Mouse (Mus musculus) olfactory bulb, adult 2 months (tissue): ENCODE results near the gene Cort.

Experiments
- CTCF ChIP-seq: fragments of 200-500 bp; IDR thresholded peaks from 2 replicates; pipeline ENCODE4 v1.5.1; 2012; ENCODE audit warnings: low read depth, mild to moderate bottlenecking, low read length, moderate library complexity; ENCODE audit not compliant: insufficient read depth
- POLR2A ChIP-seq: fragments of 200-500 bp; IDR thresholded peaks from 2 replicates; pipeline ENCODE4 v1.6.1; 2012; ENCODE audit warnings: mild to moderate bottlenecking, low read depth, low read length, moderate library complexity; ENCODE audit not compliant: insufficient read depth

DNA sequence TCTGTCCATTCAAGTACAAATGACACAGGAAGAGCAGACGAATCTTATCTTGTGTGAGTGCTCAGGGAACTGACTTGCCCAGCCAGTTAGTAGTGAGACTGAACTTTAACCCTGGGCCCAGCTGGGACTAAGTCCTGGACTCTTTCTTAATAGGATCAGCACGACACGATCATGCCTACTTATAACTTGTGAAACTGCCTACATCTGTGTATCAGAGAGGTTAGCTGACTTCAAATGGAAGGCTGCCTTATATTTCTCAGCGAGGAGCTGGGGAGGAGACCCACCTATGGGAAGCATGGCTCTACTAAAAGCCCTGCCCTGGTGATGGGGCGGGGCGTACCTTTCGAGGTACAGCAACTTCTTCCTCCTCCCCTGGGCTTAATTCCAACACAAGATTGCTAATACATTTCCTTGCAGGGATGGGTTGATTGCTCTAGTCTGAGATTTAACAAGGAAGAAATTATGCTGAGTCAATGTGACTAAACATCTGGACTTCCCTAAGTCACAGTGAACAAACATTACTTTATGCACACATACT lies 43.9 kb upstream of the Cort start:
- no peak for TF ChIP-seq CTCF
- TF ChIP-seq POLR2A, result no peak
